Mouse (Mus musculus) layer of hippocampus, adult 9-10 months (tissue): ENCODE measurements around the gene Ptprk.

ENCODE experiments used
- DNase-seq: peaks from one replicate; pipeline ENCODE4 v3.0.0; 2022; ENCODE audit warnings: low spot score

Gene Ptprk

GRCm38 (mm10) chr10:28278757-28279156 is 204.1 kb downstream of the Ptprk start:
- DNase-seq = no peak

DNA sequence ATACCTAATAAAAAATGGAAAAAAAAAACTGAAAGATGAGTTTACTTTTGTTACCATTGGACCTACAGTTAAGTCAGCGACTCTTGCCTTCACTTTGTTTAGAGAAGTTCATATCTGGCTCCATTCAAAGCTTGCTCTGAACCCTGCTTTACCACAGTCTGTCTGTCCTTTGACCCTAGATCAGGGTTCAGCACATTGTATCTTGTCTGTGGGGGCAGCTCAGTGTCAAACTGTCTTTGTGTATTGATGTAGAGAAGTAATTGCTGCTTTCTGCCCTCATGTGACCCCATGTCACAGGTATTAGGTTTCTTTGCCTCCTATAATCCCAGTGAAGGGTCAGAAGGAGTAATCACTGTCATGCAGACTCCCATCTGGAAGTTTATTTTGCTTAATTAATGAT is 222.9 kb downstream of the Ptprk start:
- DNase-seq = no peak

DNA sequence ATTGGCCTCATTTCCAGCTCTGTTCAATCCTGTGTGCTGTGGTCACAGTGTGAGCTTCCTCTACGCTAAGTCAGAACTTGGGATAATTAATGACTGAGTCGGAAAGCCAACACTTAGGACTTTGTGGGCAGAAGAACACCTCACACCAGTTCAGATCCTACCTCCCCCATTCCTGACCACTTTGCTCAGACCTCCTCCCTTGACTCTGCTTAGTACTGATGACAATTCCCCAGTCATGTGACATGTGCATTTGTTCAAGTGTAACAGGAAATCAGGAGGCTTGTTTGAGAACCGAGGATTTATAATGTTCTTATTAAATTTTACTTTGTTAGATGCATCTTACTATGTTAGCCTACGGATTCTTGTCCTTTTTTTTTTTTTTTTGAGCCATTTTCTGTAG is 224.6 kb downstream of the Ptprk start:
- no peak for DNase-seq

DNA sequence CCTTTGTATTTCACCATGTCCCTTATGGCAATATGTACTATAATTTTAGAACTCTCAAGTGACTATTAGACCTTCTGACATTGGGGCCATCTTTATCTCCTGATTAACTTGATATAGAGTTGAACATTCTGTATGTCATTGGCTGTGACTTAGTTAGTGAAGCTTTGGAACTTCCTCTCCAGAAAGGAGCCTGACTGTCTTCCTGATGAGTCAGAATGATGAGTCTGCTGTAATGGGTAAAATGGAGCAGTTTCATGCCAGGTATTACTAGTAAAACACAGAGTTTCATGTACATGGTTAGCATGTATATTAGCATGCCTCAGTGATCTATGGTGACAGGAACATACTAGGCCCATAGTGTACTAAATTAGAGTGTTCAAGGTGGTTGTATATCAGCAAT is 229.2 kb downstream of the Ptprk start:
- DNase-seq = no peak

DNA sequence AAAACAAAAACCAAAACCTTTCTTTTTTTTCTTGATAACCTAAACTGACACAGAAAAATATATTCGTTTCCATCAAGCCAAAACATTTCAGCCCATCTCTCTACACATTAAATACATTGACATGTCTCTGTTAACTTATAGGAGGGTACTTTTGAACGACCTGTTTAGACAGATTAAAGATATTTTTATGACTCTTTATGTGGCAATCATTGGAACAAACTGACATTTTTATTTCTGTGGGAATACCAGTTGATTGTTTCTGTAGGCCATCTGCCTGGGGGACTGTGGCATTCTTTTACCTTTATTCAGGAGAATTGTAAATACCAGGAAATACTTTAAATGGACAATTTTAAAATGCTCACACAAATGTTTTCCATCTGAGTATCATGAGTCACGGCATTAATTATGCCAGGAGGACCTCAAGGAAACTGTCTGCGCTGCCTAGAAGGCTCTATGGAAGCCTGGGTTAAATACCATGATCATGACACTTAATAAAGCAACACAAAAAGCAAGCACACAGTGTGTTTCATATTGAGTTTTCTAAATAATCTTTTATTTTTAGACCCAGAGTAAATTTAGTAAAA is 229.8 kb downstream of the Ptprk start:
- DNase-seq = no peak

DNA sequence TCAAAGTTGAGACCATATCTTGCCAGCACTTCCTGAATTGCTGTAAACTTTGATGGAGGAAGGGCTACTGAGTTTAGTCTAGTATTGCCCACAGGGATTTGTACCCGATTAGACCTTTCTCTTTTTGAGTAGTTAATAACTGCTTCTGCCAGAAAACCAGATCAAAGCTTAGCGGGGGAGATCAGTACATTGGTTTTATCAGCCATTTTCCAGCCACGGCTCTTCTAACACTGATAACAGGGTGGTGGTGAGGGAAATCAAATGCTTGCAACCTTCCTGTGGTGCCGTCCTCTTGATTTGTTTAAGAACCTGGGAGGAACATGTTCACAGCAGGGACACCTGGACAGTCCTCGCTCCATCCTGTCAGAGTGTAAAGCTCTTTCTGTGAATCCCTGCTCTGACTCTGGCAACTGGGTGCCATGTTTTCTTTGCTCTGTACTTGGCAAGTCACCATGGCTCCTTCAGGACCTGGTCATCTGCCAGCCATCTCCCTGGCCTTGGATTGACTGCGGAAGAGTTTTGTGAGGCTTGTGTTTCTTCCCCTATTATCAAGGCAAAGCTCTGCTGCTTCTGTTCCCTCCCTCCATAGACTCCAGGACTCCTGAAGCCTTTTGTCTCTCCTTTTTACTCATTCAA is 231.9 kb downstream of the Ptprk start:
- DNase-seq = no peak

GRCm38 (mm10) chr10:28311369-28311768 is 236.7 kb downstream of the Ptprk start:
- DNase-seq = no peak

DNA sequence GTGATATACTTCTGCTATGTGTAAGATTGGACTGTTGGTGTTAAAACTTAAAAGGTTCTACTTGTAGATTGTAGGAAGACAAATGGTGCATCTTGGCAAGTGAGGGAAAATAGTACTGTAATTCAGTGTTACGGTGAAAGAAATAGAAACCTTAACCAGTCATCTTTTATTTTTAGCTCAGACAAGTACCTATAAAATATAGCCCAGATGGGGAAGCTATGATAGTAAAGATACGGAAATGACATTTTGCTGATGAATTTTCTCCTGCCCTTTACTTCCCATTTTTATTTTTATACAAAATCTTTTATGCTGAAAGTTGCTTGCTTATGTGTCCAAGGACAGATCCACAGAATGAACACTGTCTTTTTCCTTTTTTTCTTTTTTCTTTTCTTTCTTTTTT is 248.4 kb downstream of the Ptprk start:
- DNase-seq = no peak

DNA sequence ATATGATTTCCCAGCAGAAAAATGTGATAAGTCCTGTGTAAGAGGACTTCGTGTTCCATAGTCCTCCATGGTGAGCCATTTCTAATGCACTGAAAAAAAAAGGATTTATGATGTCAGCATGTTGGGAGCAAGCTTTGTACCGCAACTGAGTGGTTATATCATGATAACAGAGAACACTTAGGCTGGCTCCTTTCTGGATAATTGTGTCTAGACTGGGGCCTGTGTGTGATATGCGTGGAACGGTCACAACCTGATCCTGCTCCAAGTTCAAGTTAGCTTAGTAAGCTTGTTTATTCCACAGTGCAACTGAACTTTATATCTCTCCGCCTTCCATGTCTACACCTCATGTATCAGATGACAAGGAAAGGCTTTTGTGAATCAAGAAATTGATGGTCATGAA is 260.6 kb downstream of the Ptprk start:
- DNase-seq = no peak

DNA sequence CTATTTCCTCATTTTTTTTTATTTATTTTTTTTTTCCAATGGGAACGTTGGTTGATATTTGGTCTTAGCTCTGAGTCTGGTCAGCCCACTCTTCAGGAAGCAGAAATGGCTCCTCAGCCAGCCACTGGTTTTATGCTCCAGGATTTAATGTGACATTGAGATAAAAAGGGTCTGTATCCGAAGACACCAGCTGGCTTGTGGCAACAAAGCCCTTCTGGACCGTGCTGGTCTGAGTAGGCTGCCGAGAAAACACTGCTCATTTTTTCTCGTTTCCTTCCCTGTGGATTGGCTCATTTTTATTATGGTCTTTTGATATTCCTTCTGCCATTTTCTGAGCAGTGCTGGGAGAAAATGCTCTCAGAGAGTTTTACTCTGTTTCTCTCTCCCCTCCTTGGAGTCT is 263.9 kb downstream of the Ptprk start:
- no peak for DNase-seq

DNA sequence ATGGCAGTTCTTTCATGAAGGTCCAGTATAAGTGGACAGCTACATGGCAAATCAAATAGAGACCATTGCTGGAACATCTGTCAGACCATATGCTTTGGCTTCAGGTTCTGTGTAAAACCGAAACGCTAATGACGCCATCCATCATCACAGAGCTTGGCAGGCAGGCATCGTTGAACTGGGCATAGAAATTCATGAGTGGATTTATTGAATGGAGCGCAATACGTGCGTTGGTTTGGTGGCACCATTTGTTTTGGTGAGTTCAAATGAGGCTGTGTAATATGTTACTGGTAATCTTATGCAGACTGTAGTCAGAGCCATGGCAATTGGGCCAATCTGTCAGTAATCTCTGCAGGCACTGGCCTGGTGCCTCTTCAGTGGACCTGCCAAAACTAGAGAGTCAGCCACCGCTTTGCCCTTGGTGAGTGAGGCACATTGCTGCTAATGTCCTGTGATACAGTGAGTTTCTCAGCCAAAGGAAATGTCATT is 270.6 kb downstream of the Ptprk start:
- no peak for DNase-seq

GRCm38 (mm10) chr10:28365291-28365690 is 290.7 kb downstream of the Ptprk start:
- DNase-seq = no peak

DNA sequence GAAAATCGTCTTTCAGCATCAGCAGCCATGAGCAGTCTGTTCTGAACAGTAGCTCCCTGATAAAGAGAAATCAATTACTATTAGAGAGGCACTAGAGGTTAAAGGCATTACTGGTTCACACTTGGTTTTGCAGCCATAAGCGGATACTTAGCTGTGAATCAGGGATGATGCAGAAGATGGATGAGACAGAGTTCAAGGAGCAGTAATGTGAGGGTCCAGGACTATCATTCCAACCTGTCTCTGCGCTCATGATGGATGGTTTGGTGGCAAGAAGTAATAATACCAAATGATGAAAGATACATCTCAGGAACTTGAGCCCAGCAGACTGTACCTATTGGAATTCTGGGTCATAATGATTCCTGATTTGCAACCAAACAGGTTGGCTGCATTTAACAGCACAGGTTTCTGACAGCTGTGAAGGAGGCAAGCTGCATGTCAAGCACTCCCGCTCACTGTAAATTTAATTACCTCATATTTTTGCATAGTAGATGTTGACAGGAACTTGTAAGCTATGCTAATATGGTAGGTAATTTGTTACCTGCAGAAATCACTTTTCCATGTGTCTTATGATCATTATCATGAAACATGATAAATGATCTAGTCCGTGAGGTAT is 291.6 kb downstream of the Ptprk start:
- DNase-seq = no peak

DNA sequence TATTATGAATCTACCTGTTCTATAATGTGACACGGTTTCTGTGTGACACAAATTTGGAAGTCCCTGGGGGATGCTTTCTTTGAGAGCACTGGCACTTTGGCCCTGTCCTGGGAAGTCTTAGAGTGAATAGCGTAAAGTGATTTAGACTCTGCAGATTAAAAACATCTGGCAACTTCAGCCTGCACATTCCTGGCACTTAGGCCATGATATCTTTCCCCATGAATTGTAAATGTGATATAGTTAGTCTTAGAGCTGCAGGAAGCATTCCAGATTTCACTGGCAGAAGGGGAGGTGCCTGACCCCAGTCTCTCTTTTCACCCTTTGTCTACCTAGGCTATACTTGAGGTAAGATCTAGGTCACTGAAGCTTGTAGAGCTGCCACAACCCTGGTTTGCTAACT is 295.2 kb downstream of the Ptprk start:
- DNase-seq = no peak

DNA sequence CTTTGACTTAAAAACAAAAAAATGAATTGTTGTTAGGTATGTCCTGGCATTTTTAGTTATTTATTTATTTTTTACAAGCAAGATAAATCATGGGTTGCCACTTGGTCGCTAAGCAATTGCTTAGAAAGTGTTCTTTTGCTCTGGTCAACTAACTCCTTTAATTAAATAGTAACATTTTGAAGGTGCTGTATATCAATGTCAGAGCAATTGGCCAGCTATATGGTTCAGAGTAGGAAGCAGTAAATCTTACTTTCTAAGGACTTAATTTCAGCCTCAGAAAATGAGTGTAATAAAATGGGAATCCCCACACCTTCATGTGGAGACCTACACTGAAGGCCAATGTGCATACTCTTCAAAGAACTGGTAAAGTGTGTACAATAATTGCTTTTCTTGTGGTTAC is 300.3 kb downstream of the Ptprk start:
- DNase-seq = no peak

- DNase-seq = no peak
Measured at GRCm38 (mm10) chr10:28379752-28380488, 305.3 kb downstream of the Ptprk start.

DNA sequence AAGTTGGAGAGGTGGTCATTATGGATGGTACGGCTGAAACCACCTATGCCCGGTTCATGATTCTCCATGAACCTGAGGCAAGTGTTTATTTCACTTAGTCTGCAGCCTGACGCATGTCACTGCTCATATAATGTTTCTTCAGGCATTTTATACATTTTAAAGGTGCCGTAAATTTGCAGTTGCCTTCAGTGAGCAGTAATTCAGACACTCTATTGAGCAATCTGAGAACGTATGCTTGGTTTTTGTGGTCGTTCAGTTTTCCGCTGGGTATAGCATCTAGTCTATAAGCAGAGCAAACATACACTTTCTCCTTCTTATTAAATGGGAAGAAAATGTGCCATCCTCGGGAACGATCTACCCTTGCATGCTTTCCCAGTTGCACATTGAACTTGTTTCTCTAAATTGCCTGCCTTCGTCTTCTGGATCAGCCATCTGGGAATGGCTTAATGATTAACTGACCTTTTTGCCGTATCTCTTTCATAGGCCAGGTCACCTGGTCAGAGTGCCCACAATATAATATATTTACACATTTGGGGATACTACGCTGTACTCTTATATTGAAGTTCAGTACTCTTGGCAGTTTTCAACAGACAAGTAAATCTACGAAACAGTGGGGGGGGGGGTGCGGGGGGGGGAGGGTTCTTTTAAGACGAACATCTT is 313.1 kb downstream of the Ptprk start:
- no peak for DNase-seq

- no peak for DNase-seq
Measured at GRCm38 (mm10) chr10:28391168-28391567, 316.5 kb downstream of the Ptprk start.

DNA sequence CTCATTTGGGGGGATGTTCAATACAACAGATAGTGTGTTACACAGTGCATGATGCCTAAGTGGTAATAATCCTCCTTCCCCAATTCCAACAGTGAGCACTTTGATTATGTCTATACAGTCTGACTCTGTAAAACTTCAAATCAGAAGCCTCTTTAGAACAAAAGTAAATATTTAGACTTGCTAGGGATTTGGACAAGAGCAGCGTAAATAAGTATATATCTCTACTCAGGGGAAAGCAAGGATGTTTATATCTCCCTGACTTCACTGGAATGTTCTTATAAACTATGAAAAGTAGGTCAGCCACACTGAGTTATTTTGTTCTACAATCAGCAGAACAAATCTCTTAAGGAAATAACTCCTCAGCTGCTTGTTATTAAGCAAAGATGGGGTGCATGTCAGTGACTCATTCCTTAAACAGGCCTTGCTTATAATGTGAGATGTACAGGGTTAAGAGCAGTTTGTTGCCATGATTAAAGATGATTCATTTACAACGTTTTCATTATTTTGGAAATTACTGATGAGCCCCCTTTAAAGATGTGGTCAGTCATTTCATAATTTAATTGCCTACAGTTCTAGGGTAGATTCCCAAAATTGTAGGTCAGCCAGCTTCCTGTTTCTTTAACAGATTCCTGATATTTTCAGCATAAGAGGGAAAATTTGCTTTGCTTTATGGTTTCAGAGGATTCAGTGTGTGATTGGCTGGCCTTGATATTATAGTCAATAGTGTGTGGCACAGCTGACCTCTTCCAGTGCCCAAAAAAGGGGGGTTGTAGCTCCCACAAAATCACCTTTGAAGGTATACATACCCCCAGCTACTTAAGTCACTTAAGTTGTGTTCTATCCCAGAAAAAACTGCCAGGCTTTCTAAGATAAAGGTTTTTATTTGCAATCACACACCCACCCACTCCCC is 321.2 kb downstream of the Ptprk start:
- DNase-seq = no peak

DNA sequence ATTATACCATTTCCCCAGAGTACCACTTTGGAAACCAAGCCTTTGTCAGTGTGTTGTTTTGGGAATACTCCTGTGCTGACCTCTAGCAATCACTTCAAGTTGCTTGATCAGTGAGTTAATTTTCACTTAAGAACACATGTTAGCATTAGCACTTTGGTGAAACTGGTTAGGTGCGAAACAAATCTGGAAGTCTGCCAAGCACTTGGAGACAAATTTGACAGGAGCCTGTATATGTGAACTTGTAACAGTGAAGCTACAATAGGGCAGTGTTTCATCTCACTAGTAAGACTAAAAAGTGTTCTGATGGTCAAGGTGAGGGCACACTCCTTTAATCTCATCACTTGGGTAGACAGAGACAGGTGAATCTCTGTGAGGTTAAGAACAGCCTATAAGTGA is 321.9 kb downstream of the Ptprk start:
- no peak for DNase-seq

DNA sequence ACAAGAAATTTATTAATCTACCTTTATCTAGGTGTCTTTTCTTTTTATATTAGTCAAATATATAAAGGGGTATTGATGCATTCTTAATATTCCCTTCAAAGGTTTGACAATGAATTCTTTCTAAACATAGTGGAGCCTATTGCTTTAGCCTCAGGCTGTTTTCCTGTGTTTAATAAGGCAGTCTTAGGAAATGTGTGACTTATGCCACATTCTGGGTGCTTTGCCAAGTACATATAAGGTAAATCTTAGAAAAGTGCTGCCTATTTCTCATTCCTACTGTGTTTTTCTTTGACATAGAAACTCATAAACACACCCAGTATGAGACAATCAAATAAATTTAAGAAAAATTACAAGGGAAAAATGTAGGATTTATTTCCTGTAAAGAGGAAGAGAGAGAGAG is 327.2 kb downstream of the Ptprk start:
- no peak for DNase-seq
